Mouse (Mus musculus): ENCODE results near the gene Vamp2. TPM values are rescaled to one million over a fixed set of nuclear protein-coding genes. Genes with fewer than 3 reads are reported as not detected.
"Not testable (repeated sequence)": the region's sequence is repeated elsewhere in the genome, so short reads cannot be mapped to it uniquely, and the experiment has no call there.

The Vamp2 gene
- polyA plus RNA-seq, 1 experiment from 2014 or later: 64.2 TPM

DNA sequence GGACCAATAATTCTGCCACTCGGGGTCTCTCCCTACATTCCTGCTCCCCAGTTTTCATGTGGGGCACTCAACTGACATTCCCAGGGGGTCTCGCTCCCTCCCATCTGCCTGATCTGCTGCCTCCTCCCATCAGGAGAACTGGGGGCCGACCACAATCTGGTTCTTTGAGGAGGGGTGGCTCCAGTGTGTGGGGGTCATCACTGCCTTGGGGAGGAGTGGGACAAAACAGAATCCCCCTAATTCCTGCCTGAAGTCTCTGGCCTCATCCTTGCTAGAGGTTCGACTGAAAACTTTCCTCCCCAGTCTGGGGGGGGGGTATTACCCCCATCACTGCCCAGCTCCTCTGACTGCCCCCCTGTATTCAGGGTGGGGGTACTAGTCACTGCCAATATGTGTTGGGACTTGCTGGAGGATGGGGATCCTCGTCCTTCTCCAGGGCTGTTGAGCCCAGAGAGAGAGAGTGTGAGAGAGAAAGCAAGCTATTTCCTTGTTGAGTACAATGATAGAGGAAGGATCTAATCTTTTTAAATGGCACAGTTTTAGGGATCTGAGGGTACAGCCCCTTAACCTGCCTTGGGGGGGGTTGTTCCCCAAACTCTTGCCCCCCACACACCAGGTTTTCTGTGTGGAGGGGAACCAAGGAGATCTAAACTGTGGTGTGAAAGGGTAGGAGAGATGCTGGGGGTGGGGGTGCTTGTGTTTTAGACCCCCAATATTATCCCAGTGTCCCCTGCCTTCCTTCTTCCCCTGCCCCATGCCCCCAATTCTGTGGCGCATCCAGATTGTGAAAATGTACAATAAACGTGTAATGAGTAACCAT, 3.5 kb downstream of the Vamp2 start:
- no peak for ATAC-seq (ENCODE audit: insufficient number of reproducible peaks, low FRiP score, low TSS enrichment, low read depth)
- no peaks in the 10 kb centered on the region for H3K27me3 ChIP-seq (ENCODE audit: control insufficient read depth, insufficient read depth, low read length)
- no peaks in the 10 kb centered on the region for H3K9me3 ChIP-seq (ENCODE audit: control insufficient read depth, low read length)
- H3K4me3 ChIP-seq (ENCODE audit: low read depth, low read length): no peak overlapping the region
- no peak overlapping the region for H3K9ac ChIP-seq (ENCODE audit: low read length)
- WGBS: 65% methylated on average over 7 of the region's 7 CpGs
- peaks cover 20% of the 10 kb centered on the region for H3K4me1 ChIP-seq (ENCODE audit: control insufficient read depth, insufficient read depth, low read length)
- peaks cover 8% of the 10 kb centered on the region for H3K36me3 ChIP-seq (ENCODE audit: control insufficient read depth, insufficient read depth, low read length)
- H3K27ac ChIP-seq (replicated peaks; ENCODE audit: low read depth, low read length): no peak overlapping the region
- no peak overlapping the region for H3K4me2 ChIP-seq (ENCODE audit: low read depth, severe bottlenecking)
- no peak for DNase-seq (ENCODE audit: low spot score)

- 0% methylated on average over 3 of the region's 3 CpGs for WGBS
- H3K9ac ChIP-seq (ENCODE audit: low read length): no peak overlapping the region
- H3K36me3 ChIP-seq (ENCODE audit: control insufficient read depth, insufficient read depth, low read length): peaks cover 8% of the 10 kb centered on the region
- H3K27me3 ChIP-seq (ENCODE audit: control insufficient read depth, insufficient read depth, low read length): no peaks in the 10 kb centered on the region
- H3K9me3 ChIP-seq (ENCODE audit: control insufficient read depth, low read length): no peaks in the 10 kb centered on the region
- no peak for ATAC-seq (ENCODE audit: insufficient number of reproducible peaks, low FRiP score, low TSS enrichment, low read depth)
- H3K4me2 ChIP-seq (ENCODE audit: low read depth, severe bottlenecking): no peak overlapping the region
- no peak overlapping the region for H3K4me3 ChIP-seq (ENCODE audit: low read depth, low read length)
- no peak overlapping the region for H3K27ac ChIP-seq (replicated peaks; ENCODE audit: low read depth, low read length)
- DNase-seq (ENCODE audit: low spot score): peak; percentile 93
- peaks cover 25% of the 10 kb centered on the region for H3K4me1 ChIP-seq (ENCODE audit: control insufficient read depth, insufficient read depth, low read length)
Measured at GRCm38 (mm10) chr11:69092386-69092751, 4.1 kb downstream of the Vamp2 start.

- no peak for ATAC-seq (ENCODE audit: insufficient number of reproducible peaks, low FRiP score, low TSS enrichment, low read depth)
- Histone ChIP-seq H3K4me2 (ENCODE audit: low read depth, severe bottlenecking) (no peak overlapping the region), H3K4me3 (ENCODE audit: low read depth, low read length) (no peak overlapping the region), H3K27me3 (ENCODE audit: control insufficient read depth, insufficient read depth, low read length) (no peaks in the 10 kb centered on the region), H3K9me3 (ENCODE audit: control insufficient read depth, low read length) (no peaks in the 10 kb centered on the region), H3K27ac (replicated peaks; ENCODE audit: low read depth, low read length) (no peak overlapping the region), H3K9ac (ENCODE audit: low read length) (no peak overlapping the region), H3K4me1 (ENCODE audit: control insufficient read depth, insufficient read depth, low read length) (peaks cover 30% of the 10 kb centered on the region), H3K36me3 (ENCODE audit: control insufficient read depth, insufficient read depth, low read length) (peaks cover 8% of the 10 kb centered on the region)
- WGBS: 87% methylated on average over 4 of the region's 4 CpGs
- no peak for DNase-seq (ENCODE audit: low spot score)
Measured at GRCm38 (mm10) chr11:69092871-69093270, 4.6 kb downstream of the Vamp2 start.

DNA sequence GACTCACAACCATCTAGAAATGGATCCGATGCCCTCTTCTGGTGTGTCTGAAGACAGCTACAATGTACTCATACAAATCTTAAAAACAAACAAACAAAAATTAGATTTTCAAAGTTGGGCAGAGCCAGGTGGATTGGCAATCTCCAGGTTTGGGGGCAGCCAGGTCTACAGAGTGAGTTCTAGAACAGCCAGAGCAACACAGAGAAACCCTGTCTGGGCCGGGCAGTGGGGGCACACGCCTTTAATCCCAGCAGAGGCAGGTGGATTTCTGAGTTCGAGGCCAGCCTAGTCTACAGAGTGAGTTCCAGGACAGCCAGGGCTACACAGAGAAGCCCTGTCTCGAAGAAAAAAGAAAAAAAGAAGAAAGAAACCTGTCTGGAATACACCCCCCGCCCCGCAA, 5.6 kb downstream of the Vamp2 start:
- 87% methylated on average over 7 of the region's 7 CpGs for WGBS
- H3K4me1 ChIP-seq (ENCODE audit: control insufficient read depth, insufficient read depth, low read length): peaks cover 38% of the 10 kb centered on the region

DNA sequence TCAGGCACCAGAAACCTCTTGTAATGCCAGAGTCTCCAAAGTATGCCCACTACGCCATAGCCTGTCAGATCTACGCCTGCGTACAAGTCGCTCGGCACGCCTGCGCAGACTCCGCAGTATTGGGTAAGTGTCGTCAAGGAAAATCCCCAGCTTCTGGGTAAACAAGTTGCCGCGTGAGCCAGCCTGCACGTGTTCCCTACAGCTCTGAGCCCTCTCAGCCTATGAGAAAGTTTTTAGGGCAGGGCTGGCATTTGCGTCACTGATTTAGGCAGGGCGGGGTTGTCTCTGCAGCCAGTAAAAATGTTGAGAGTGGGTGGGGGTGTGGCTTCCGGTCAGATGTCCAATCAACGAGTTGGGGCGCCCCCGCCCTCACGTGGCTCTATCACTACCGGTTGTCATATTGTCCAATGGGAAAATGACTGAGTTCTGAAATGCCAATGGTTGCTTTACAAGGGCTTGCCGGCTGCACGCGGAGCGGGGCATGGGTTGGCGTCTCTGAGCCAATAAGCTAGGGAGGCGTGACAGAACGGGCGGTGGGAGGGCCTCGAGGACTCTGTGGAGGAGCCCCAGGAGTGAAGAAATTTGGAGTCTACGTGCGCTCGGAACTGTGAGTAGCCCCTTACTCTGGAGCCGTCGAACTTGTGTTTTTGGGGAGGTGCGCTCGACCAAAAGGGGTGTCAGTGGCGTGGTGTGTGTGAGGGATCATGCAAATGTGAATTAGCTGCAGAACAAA, 6.6 kb downstream of the Vamp2 start, which contains the start of gene Per1:
Gene Per1 (plus strand): TSS at position 521 of the 733 bp plus-strand sequence.
- H3K36me3 ChIP-seq (ENCODE audit: control insufficient read depth, insufficient read depth, low read length): peaks cover 5% of the 10 kb centered on the region
- ATAC-seq (ENCODE audit: insufficient number of reproducible peaks, low FRiP score, low TSS enrichment, low read depth): peak; percentile 94
- H3K4me2 ChIP-seq (ENCODE audit: low read depth, severe bottlenecking): peak within 1 kb of the TSS; percentile 92
- H3K9ac ChIP-seq (ENCODE audit: low read length): peak within 1 kb of the TSS; percentile 49
- no peaks in the 10 kb centered on the region for H3K9me3 ChIP-seq (ENCODE audit: control insufficient read depth, low read length)
- peak within 1 kb of the TSS; percentile 45 for H3K4me3 ChIP-seq (ENCODE audit: low read depth, low read length)
- peaks cover 36% of the 10 kb centered on the region for H3K4me1 ChIP-seq (ENCODE audit: control insufficient read depth, insufficient read depth, low read length)
- no peaks in the 10 kb centered on the region for H3K27me3 ChIP-seq (ENCODE audit: control insufficient read depth, insufficient read depth, low read length)
- WGBS: under 1% methylated on average over 37 of the region's 37 CpGs
- peak; percentile 98 for DNase-seq (ENCODE audit: low spot score)
- H3K27ac ChIP-seq (replicated peaks; ENCODE audit: low read depth, low read length): peak within 1 kb of the TSS; percentile 57

More for the DNA sequence above, 5.6 kb downstream of the Vamp2 start:
- H3K9me3 ChIP-seq (ENCODE audit: control insufficient read depth, low read length); DNase-seq (ENCODE audit: low spot score); H3K27me3 ChIP-seq (ENCODE audit: control insufficient read depth, insufficient read depth, low read length); ATAC-seq (ENCODE audit: insufficient number of reproducible peaks, low FRiP score, low TSS enrichment, low read depth); H3K9ac ChIP-seq (ENCODE audit: low read length); H3K27ac ChIP-seq (replicated peaks; ENCODE audit: low read depth, low read length); H3K4me2 ChIP-seq (ENCODE audit: low read depth, severe bottlenecking); H3K4me3 ChIP-seq (ENCODE audit: low read depth, low read length); H3K36me3 ChIP-seq (ENCODE audit: control insufficient read depth, insufficient read depth, low read length): not testable (repeated sequence)

GRCm38 (mm10) chr11:69095511-69096231, 7.4 kb downstream of the Vamp2 start:
- H3K4me1 ChIP-seq (ENCODE audit: control insufficient read depth, insufficient read depth, low read length): peaks cover 37% of the 10 kb centered on the region

GRCm38 (mm10) chr11:69096360-69096986, 8.2 kb downstream of the Vamp2 start:
- no peaks in the 10 kb centered on the region for H3K27me3 ChIP-seq (ENCODE audit: control insufficient read depth, insufficient read depth, low read length)
- DNase-seq (ENCODE audit: low spot score) (no peak), ATAC-seq (ENCODE audit: insufficient number of reproducible peaks, low FRiP score, low TSS enrichment, low read depth) (no peak)
- H3K27ac ChIP-seq (replicated peaks; ENCODE audit: low read depth, low read length): no peak overlapping the region
- WGBS: 11% methylated on average over 9 of the region's 9 CpGs
- H3K4me1 ChIP-seq (ENCODE audit: control insufficient read depth, insufficient read depth, low read length): peaks cover 37% of the 10 kb centered on the region
- H3K4me2 ChIP-seq (ENCODE audit: low read depth, severe bottlenecking): peak overlapping the region; percentile 92
- no peaks in the 10 kb centered on the region for H3K9me3 ChIP-seq (ENCODE audit: control insufficient read depth, low read length)
- peak overlapping the region; percentile 45 for H3K4me3 ChIP-seq (ENCODE audit: low read depth, low read length)
- H3K9ac ChIP-seq (ENCODE audit: low read length): no peak overlapping the region; the same call in 1 of the 2 replicates
- no peaks in the 10 kb centered on the region; the same call in 1 of the 2 replicates for H3K36me3 ChIP-seq (ENCODE audit: control insufficient read depth, insufficient read depth, low read length)

More at GRCm38 (mm10) chr11:69095511-69096231, 7.4 kb downstream of the Vamp2 start:
- DNase-seq (ENCODE audit: low spot score) (peak; percentile 37), ATAC-seq (ENCODE audit: insufficient number of reproducible peaks, low FRiP score, low TSS enrichment, low read depth) (no peak)
- 1% methylated on average over 27 of the region's 27 CpGs for WGBS
- H3K27ac ChIP-seq (replicated peaks; ENCODE audit: low read depth, low read length): peak overlapping the region; percentile 57; the same call in 1 of the 2 replicates
- peak overlapping the region; percentile 92 for H3K4me2 ChIP-seq (ENCODE audit: low read depth, severe bottlenecking)
- H3K4me3 ChIP-seq (ENCODE audit: low read depth, low read length): peak overlapping the region; percentile 45
- peak overlapping the region; percentile 49 for H3K9ac ChIP-seq (ENCODE audit: low read length)
- no peaks in the 10 kb centered on the region for H3K27me3 ChIP-seq (ENCODE audit: control insufficient read depth, insufficient read depth, low read length)
- peaks cover 2% of the 10 kb centered on the region; the same call in 1 of the 2 replicates for H3K36me3 ChIP-seq (ENCODE audit: control insufficient read depth, insufficient read depth, low read length)
- H3K9me3 ChIP-seq (ENCODE audit: control insufficient read depth, low read length): no peaks in the 10 kb centered on the region

Data from limb, embryonic 11.5 days (tissue).